Mouse (Mus musculus) lung, postnatal 0 days (tissue): Measurements from ENCODE around the gene Dpyd.

Experiments used
- CTCF ChIP-seq: IDR thresholded peaks from 2 replicates; pipeline ENCODE4 v1.5.1; 2016; ENCODE audit warnings: antibody characterized with exemption, mild to moderate bottlenecking
- EP300 ChIP-seq: IDR thresholded peaks from 2 replicates; pipeline ENCODE4 v1.6.1; 2016; ENCODE audit warnings: antibody characterized with exemption, mild to moderate bottlenecking, control low read depth

GRCm38 (mm10) chr3:119280671-119281070 is 718.7 kb downstream of the Dpyd start:
- TF ChIP-seq EP300 (no peak), CTCF (no peak)
